Mouse (Mus musculus): ENCODE results near the gene Cntfr. TPM values are rescaled to one million over a fixed set of nuclear protein-coding genes. Genes with fewer than 3 reads are reported as not detected.

Cntfr gene
- polyA plus RNA-seq, 1 experiment, result 10.7 TPM

DNA sequence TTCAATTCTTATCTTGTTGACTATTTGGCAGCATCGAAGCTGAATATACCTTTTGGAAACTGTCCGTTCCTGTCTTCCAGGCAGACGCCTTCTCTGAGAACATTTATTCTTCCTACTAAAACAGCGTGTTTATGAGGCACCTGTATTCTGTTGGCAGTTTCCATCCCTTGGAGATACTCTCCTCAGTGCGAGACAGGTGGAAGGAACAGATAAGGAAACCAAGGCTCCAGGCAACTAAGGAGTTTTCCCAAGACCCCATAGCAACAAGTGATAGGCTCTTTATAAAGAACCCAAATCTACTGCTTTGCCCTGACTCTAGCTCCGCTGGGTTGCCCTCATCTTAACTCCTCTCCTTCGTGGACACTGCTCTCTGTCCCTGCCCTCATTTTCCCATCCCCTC, 48.3 kb downstream of the Cntfr start:
- DNase-seq (ENCODE audit: low read depth), result no peak

DNA sequence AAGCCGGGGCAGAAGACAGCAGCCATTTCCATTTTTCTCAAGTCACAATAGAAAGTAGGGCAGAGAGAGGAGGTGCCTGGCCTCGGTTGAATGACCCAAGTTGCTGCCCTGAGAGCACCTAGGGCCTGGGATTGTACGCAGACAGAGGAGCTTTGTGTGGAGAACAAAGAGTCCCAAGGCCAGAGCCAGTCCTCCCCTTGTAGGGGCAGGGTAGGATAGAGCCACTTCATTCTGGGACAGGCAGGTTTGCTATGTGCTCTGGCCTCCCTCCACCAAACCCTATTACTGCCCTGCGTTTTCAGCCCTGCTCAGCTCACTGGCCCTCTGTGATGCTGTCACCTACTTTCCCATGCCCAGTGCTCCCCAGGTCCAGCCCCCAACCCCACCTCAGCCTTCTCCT, 48.7 kb downstream of the Cntfr start:
- DNase-seq (ENCODE audit: low read depth), result no peak

DNA sequence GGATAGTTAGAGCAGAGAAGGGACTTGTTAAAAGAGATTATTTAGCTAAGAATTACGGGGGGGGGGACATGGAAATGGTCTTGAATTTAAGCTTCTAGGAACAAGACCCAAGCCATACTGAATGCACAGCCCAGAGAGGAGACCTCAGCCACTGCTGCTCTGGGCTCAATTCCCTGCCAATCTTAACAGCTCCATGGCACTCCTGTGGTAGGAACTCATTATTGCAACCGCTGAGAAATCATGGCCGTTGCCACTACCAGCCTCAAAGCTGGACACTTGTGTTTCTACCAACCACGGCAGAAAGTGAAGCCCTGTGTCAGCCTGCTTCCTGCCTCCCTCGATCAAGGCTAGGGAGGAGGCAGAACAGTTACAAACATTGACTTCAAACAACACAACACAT, 51.4 kb downstream of the Cntfr start:
- DNase-seq (ENCODE audit: low read depth), result no peak

DNA sequence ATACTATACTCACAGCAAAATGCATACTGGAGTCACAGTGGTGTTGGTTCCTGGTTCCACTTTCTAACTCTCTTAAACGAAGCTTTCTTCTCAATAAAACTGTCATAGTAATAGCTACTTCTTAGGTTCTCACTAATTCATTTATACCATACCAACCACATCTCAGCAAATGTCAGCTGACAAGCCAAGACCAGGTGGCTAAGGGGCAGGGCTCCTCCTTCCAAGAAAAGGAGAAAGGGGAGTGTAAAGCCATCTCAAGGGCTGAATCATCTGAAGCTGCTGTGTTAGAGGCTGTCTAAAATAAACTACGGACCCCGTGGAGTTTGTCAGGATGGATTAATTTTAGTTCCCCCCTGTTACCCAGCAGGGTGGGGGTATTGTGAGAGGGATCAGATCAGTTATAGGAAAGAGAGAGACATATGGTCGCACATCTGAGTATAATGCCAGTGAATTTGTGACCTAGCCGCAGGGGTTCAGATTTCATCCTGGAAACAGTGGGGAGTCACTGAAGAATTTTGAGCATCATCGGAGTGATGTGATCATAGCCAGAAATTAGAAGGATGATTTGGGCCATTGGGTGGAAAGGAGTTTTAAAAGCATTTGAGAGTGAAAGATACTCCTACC, 55.6 kb downstream of the Cntfr start:
- no peak for DNase-seq (ENCODE audit: low read depth)

DNA sequence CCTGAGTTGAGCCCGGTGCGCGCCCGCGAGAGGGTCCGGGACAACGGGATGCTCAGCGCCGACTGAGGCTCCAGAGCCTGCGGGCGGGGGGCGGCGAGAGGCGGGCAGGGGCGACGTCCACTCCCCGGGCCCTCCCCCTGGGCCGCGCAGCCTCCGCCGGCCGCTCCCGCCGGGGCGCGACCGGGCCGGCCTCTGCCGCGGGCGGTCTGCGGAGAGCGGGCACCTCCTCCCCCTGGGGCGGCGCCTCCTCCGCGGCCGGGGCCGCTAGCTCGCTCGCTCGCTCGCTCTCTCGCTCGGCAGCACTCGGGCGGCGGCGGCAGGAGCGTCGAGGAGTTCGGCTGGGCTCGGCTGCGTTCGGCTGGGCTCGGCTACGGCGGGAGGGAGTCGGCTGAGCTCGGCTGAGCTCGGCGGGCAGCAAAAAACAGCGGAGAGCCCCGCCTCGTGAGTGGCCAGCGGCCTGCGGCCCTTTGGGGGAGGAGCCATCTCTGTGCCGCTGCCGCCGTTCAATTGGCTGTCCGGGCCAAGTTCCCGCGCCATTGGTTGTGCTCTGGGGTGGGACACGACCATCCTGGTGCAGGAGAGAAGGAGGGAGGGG, 56.9 kb downstream of the Cntfr start, which contains the start of gene Enho:
Enho (minus strand) TSS at position 412 of the 595 bp plus-strand sequence.
- no peak for DNase-seq (ENCODE audit: low read depth)

DNA sequence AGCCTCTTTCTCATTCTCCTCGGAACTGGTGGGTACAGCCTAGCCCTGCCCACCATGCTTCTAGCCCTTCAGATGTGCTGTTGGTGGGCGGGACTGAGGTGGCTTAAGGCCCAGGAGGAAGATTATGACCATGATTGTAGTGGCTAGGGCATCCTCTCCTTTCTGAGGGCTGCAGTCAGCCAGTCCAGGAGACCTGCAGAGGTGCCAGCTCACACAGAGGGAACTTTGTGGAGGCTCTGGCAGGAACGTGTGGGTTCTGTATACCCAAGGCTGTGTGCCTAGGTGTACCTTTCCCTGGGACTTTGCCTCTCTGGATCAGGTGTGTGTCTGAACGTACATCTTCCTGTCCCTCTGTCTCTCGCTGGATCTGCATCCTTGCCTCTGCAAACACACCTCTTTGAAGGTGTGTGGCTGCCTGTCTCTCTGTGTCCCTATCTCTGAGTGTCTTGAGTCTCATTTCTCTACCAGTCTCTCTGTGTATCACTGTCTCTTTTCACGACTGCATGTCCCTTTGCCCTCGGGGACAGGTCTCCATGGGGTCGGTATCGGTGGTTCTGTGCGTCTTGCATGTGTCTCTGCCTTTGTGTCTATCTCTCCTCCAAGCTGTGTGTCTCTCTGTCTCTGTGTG, 57.6 kb downstream of the Cntfr start:
- DNase-seq (ENCODE audit: low read depth), result no peak

DNA sequence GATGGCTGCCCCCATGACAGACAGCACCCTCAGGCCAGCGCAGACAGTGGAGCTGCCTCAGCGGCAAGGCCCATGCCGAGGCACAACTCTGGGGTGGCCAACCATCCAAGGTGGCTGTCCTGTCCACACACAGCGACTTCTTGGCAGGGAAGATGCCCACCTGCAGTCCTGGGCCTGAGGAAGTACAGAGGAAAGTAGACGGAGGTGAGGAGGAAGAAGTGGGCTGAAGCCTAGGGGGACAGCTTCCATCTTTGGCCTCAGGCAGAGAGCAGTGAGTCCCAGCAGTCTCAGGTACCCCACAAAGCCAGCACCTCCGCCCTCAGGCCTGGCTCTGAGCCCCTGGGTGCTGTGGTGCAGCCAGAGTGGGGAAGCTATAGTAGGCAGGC, 58.1 kb downstream of the Cntfr start:
- no peak for DNase-seq (ENCODE audit: low read depth)

DNA sequence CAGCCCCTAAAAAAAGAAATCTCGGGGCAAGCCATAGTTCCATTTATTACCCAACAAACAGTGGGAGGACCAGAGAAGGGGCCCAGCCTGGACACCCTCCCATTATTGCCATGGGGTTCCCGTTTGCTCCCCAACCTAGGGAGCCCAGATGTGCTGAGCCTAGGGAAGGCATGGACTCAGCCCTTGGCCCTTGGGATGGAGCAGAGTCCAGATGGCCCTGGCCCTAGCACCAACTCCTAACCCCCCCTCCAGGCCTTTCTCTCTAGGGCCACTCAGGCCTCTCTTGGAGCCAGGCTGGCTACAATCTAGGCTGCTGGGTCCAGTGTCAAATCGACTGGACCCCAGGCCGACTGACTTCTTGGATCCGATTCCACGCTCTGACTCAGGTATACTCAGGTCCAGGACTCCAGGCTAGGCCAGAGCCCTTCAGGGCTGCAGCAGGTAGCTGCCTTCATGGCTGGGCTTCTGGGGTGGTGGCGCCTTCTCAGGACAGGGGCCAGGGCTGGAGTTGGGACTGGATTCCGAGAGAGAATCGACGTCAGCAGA, 58.6 kb downstream of the Cntfr start:
- DNase-seq (ENCODE audit: low read depth), result no peak

DNA sequence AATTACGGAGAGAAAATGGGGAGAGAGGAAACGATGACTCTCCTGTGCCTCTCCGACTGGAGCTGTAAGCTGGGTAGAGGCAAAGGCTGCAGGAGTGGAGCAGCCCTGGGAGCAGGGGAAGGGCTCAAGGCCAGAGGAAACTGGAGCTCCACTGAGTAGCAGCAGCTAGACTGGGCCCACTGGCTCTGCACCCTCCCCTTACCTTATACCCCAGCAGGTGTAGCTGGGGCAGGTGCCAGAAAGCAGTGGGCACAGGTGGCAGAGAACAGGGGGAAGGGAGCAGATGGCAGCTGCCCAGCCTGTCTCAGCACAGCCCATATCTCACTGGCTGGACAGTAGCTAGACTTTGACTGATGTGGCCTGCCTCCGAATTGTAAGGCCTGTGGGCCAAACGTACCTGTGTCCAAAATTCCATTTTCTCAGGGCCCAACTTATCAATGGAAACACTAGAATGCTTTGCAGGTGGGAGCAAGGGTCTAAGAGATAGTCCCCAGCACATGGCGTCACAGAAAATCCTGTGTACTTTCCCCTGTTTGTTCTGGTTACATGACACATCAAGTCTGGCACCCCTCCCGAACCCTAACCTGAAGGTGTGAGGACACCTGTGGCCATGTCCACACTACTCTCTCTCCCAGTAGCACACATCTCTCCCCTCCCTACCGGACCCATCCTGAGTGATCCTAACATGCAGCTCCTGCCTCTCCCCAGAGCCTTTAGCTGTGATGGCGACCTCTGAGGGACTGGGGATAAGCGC, 59.8 kb downstream of the Cntfr start:
- DNase-seq (ENCODE audit: low read depth), result no peak

DNA sequence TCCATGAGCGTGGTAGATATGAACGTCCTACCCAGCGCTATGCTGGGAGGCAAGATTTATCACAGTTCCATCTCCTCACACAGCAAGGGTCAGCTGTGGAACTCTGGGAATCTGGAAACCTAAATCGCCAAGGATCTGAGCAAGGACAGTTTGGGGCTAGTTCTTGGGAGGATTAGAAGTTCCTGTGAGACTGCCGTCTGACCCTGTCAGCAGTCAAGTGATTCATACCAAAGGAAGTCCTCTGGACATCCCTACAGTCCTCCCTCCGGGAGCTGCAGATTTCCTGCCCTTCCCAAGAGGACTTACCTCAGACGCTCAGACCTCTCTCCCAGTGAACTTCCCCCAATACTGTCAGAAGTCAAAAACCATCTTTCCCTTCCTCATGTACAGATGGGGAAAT, 60.5 kb downstream of the Cntfr start:
- DNase-seq (ENCODE audit: low read depth), result no peak

DNA sequence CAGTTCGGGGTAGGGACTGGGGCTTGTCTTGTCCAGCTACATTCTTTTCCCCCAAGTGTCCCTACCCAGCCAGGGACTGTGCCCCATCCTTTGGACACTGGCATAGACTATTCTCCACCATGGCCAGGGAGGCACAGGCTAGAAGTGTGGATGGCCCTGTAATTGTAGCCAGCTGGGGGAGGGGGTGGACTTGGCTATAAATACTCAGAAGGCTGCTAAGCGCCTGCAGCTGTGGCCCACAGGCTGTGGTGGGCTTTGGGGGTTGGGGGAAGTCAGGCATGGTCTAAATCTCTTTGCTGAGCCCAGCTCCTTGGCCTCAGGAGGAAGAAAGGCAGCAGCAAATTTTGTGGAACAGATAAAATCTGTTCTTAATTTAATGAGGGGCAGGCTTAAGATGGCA, 61.0 kb downstream of the Cntfr start:
- DNase-seq (ENCODE audit: low read depth), result no peak

DNA sequence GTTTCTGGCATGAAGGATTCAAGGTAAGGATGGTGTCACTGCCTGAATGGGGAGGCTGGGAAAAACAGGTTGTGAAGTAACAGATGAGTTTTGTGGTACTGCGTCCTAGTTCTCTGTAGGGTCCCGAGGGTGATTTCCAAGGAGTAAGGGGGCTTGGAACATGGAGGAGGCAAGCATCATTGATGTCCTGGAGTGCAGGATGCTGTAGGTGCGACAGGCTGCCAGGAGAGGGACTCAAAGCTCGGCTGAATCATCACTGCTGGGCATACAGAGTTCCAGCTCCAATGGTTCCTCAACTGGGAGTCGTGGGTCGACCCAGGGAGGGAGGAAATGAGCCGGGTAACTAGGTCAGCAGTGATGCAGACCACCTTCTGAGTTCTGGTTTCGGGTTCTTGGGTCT, 61.7 kb downstream of the Cntfr start:
- no peak for DNase-seq (ENCODE audit: low read depth)

DNA sequence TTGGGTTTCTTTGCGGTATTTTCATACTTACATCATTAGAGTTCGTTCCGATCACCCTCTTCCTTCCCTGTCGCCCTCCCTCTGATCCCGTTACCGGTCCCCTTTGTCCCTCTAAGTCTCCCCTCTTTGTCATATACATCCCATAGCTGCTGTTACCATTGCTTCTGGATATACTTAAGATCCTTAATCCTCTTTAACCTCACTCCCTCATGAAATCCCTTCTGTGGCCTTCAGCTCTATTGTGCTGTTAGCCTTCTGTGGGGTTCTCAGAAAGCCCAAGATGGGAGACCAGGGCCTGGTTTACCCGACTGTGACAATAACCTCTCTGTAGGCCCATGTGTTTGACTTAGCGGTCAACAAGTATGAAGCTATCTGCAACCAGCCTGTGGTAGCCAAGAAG, 62.3 kb downstream of the Cntfr start:
- no peak for DNase-seq (ENCODE audit: low read depth)

DNA sequence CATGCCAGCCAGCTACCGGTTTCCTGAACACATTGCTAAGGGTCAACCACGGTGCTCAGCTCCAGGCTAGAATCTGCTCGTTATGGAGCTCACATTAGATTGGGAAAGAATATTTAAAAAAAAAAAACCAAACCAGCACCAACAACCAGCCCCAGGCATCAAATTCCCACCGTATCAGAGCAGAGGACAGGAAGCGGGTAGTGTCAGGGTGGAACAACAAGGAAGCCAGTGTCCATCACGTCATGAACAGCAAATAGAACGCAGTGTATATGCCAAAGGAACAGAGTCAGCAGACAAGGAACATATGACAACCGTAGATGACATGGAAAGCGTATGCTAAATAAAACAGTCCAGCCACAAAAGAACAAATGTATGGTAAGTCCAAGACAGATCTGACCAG, 63.9 kb downstream of the Cntfr start:
- DNase-seq (ENCODE audit: low read depth), result no peak

DNA sequence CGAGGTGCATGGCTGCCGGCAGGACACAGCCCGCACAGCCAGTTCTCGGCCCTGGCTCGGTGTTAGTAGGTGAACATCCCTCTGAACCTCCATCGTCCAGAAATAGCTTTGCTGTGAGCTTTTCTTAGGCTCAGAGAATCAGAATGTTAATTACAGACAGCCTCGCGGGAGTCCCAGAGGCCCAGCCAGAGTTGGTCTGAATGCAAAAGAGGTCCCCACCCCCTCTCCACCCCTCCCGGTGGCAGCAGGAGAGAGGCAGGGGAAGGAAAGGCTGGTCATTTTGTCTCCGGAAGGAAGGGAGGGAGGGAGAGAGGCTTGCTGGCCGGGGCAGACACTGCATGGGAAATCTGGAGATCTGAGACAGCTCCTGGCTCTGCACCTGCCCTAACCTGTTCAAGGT, 65.5 kb downstream of the Cntfr start:
- no peak for DNase-seq (ENCODE audit: low read depth)

DNA sequence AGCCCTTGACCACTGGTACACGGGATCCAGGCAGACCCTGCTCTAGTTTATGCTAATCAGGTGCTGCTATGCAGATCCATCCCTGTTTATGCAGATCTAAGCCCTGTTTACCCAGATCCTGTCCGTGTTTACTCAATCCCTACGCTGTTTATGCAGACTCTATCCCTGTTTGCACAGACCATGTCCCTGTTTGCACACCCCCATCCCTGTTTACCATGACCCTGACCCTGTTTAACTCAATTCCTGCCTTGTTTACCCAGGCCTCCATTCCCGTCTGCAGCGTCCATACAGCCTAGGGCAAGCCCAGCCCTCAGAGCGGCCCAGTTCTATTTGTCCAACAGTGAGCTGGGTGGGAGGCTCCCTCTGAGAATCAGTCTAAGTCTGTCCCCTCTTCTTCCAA, 66.7 kb downstream of the Cntfr start:
- DNase-seq (ENCODE audit: low read depth), result no peak

DNA sequence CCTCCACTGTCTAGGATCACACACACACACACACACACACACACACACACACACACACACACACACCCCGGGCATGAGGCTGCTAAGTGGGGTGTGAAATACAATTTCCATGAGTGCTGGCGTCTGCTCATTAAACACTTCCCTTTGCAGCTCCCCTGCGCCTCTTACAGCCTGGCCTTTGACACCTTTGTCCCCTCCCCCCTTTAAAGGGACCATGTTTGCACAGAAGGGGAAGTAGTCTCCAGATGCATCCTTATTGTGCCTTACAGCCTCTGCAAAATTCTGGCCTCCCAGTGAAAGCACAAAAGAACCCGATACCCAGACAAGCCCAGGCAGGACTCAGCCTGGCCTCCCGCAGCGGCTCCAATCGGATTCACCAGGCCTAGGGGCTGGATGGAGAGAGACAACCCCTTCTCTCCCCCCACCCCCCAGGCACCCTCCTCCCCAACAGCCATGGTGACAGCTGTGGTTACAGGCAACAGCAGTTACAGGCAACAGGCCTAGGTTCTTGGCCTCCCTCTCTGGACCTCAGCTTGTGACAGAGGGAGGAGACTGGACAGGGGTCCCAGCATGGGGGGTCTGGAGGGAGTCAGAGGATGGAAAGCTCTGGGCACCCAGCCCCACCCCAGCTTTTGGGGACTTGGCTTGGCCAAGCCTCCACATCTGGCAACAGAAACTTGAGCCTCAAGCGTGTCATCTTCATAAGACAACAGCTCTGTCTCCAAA, 68.5 kb downstream of the Cntfr start:
- no peak for DNase-seq (ENCODE audit: low read depth)

DNA sequence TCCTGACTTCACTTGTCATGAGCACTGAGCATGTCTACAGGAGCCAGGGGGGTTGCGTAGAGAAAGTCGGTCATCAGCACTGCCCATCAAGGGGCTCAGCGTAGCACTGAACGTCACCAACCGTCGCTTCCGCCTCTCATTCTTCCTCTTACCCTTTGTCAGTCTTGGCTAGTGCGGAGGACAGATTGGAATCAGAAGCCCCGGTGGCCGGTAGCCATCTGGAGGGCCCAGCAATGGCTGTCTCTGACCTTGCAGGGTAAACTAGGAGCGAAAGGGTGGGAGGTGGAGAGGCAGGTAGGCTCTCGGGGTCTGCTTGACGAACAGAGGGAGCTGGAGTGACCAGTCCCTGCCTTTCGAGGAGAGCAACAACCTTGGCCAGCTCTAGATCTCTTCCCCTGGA, 74.8 kb downstream of the Cntfr start:
- no peak for DNase-seq (ENCODE audit: low read depth)

DNA sequence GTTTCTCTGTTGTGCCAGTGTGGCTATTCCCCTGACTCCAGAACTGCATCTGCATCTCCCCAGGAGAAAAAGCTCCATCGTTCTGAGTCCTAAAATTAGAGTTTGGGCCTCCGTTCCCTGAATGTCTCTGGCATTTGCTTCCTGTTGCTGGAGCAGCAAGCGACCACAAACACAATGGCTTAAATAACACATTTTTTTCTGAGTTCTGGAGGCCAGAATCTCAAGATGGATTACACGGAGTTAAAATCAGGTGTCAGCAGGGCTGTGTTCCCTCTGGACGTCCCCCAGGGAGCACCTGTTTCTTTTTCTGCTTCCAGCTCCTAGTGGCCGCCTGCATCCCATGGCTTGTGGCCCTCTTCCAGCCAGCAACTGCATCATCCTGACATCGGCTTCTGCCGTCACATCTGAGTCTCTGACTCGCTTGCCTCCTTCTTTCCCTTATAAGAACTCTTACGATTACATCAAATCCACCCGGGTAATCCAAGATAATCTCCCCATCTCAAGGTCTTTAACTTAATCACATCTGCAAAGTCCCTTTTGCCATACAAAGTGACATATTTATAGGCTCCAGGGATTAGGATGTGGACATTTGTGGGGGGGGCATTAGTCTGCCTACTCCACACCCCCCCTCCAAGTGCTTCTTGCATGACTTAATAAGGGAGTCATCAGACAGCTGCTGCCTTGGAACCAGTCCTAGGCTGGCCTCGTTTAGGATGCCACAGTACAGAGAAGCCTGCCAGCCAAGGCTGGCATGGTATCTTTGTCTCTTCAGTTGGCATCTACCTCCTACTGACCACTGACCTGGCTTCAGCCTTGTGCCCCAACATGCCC, 77.8 kb downstream of the Cntfr start:
- DNase-seq (ENCODE audit: low read depth), result no peak

DNA sequence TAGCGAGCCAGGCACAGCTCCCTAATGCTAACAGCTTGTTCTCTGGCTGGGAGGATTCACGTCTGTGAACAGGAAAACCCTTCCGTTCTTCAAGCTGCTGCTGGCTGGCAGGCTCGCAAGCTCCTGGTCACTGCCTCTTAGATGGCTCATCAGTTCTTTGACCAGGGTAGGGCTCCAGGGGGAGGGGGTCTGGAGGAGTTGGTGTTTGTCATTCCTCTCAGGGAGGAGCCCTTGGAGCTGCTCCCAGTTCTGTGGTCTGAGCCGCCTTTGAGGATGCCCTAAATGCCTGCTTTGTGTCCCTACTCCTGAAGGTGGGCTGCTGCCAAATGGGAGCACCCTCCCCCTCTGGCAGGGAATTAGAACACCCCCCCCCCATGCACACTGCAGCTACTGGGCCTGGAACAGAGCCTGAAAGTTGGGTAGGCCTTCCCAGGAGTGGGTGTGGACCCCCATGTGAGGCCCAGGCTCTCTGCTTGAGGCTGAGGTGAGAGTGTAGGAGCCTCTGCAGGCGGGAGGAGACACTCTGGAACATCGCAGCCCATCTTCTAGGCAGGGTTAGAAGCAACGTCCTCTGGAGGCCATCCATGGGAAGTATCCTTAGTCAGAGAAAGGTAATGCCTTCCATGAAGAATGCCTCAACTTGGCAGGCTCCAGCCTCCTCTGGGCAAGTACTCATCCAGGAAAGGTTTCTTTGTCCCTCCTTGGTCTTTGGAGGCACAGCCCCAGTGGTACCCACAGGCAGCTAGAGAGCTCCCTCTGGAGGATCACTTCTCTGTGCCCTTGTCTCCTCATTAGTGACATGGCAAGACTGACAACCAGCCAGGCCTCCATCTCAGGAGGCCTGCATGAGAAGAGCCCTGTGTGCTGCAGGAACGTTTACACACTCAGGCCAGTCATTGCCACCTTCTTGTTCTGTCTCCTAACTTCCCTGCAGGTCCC, 81.0 kb downstream of the Cntfr start:
- no peak for DNase-seq (ENCODE audit: low read depth)
